Mouse (Mus musculus): ENCODE data around the gene Lrrc51. TPM values are rescaled to one million over a fixed set of nuclear protein-coding genes. Genes with fewer than 3 reads are reported as not detected.
"Not testable (repeated sequence)": the region's sequence is repeated elsewhere in the genome, so short reads cannot be mapped to it uniquely, and the experiment has no call there.

The Lrrc51 gene
- total RNA-seq, 1 experiment from 2014 or later, result 3.9 TPM

- no peak for ATAC-seq (replicated peaks; ENCODE audit: low read depth, poor library complexity, severe bottlenecking)
Observed at GRCm38 (mm10) chr7:101939758-101940157, 6.1 kb upstream of the Lrrc51 start.

GRCm38 (mm10) chr7:101938348-101938747 lies 4.7 kb upstream of the Lrrc51 start:
- no peak for ATAC-seq (replicated peaks; ENCODE audit: low read depth, poor library complexity, severe bottlenecking)

- no peak for ATAC-seq (replicated peaks; ENCODE audit: low read depth, poor library complexity, severe bottlenecking)
Observed at GRCm38 (mm10) chr7:101937569-101937968, 3.9 kb upstream of the Lrrc51 start.

- ATAC-seq (replicated peaks; ENCODE audit: low read depth, poor library complexity, severe bottlenecking), result no peak
Observed at GRCm38 (mm10) chr7:101936996-101937395, 3.3 kb upstream of the Lrrc51 start.

- no peak for ATAC-seq (replicated peaks; ENCODE audit: low read depth, poor library complexity, severe bottlenecking)
Observed at GRCm38 (mm10) chr7:101935957-101936356, 2.3 kb upstream of the Lrrc51 start.

- ATAC-seq (replicated peaks; ENCODE audit: low read depth, poor library complexity, severe bottlenecking), result peak; percentile 11; the same call in 1 of the 2 replicates
Observed at GRCm38 (mm10) chr7:101933300-101933699, 395 bp downstream of the Lrrc51 start.

GRCm38 (mm10) chr7:101932551-101932950 lies 1.1 kb downstream of the Lrrc51 start:
- ATAC-seq (replicated peaks; ENCODE audit: low read depth, poor library complexity, severe bottlenecking), result no peak

GRCm38 (mm10) chr7:101928093-101928492 lies 5.6 kb downstream of the Lrrc51 start:
- no peak for ATAC-seq (replicated peaks; ENCODE audit: low read depth, poor library complexity, severe bottlenecking)

- not testable (repeated sequence) for ATAC-seq (replicated peaks; ENCODE audit: low read depth, poor library complexity, severe bottlenecking)
Observed at GRCm38 (mm10) chr7:101925892-101926291, 7.8 kb downstream of the Lrrc51 start.

- peak; percentile 94 for ATAC-seq (replicated peaks; ENCODE audit: low read depth, poor library complexity, severe bottlenecking)
Observed at GRCm38 (mm10) chr7:101918071-101918470, 15.6 kb downstream of the Lrrc51 start.

GRCm38 (mm10) chr7:101911982-101912381 lies 21.7 kb downstream of the Lrrc51 start:
- peak; percentile 43; the same call in 1 of the 2 replicates for ATAC-seq (replicated peaks; ENCODE audit: low read depth, poor library complexity, severe bottlenecking)

- no peak for ATAC-seq (replicated peaks; ENCODE audit: low read depth, poor library complexity, severe bottlenecking)
Observed at GRCm38 (mm10) chr7:101910138-101910537, 23.6 kb downstream of the Lrrc51 start.

GRCm38 (mm10) chr7:101908367-101908766 lies 25.3 kb downstream of the Lrrc51 start:
- no peak for ATAC-seq (replicated peaks; ENCODE audit: low read depth, poor library complexity, severe bottlenecking)

GRCm38 (mm10) chr7:101906696-101907095 lies 27.0 kb downstream of the Lrrc51 start:
- ATAC-seq (replicated peaks; ENCODE audit: low read depth, poor library complexity, severe bottlenecking), result no peak

- no peak for ATAC-seq (replicated peaks; ENCODE audit: low read depth, poor library complexity, severe bottlenecking)
Observed at GRCm38 (mm10) chr7:101906287-101906681, 27.4 kb downstream of the Lrrc51 start, which contains the start of gene Tomt. TSS of gene Tomt (minus strand) at chr7:101906359.

- peak; percentile 88 for ATAC-seq (replicated peaks; ENCODE audit: low read depth, poor library complexity, severe bottlenecking)
Observed at GRCm38 (mm10) chr7:101905561-101906286, 28.0 kb downstream of the Lrrc51 start, which contains the start of gene Lamtor1. TSS of gene Lamtor1 (plus strand) at chr7:101905904.

GRCm38 (mm10) chr7:101902846-101903245 lies 30.8 kb downstream of the Lrrc51 start:
- no peak for ATAC-seq (replicated peaks; ENCODE audit: low read depth, poor library complexity, severe bottlenecking)

GRCm38 (mm10) chr7:101901969-101902368 lies 31.7 kb downstream of the Lrrc51 start:
- ATAC-seq (replicated peaks; ENCODE audit: low read depth, poor library complexity, severe bottlenecking), result no peak

- ATAC-seq (replicated peaks; ENCODE audit: low read depth, poor library complexity, severe bottlenecking), result no peak
Observed at GRCm38 (mm10) chr7:101900331-101901097, 33.2 kb downstream of the Lrrc51 start.

- ATAC-seq (replicated peaks; ENCODE audit: low read depth, poor library complexity, severe bottlenecking), result peak; percentile 92
Observed at GRCm38 (mm10) chr7:101896104-101897066, 37.3 kb downstream of the Lrrc51 start.

Measured in common myeloid progenitor, adult 5-6 weeks (primary cell).